Mouse (Mus musculus) left cerebral cortex, adult 8-10 months (tissue): ENCODE results near the gene Trim41. TPM values are rescaled to one million over a fixed set of nuclear protein-coding genes. Genes with fewer than 3 reads are reported as not detected.

Source experiments
- DNase-seq, 2 experiments: peaks; one replicate each; pipeline ENCODE4 v3.0.0; 2022; ENCODE audit warnings: low spot score in 2 of 2
- total RNA-seq, 4 experiments: library from RNA; stranded (reverse); gene quantifications; 2 replicates each; pipeline ENCODE4 v1.2.4; 2022

Gene Trim41
- total RNA-seq, 4 experiments from 2014 or later = 57.7 to 65.7 (median 61.3) TPM

DNA sequence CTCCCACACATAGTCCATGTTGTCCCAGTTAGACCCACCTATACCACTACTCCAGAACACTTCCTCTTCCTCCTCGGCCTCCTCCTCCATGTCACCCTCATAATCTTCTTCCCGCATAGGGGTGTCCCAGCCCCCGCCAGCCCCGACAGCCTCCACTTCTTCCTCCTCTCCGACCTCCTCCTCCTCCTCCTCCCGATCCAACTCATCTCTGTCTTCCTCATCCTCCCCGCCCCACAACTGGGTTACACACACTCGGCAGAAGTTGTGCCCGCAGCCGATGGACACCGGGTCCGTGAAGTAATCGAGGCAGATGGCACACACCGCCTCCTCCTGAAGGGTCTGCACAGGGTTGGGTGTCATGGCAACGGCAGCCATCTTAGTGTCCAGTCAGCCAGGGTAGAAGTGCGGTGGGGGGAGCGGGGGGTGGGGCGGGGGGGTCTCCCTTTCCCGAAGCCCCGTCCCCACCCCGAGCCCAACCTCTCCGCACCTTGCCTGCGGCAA is 822 bp downstream of the Trim41 start:
- DNase-seq = peak in 1 of 2 experiments; percentile 64

DNA sequence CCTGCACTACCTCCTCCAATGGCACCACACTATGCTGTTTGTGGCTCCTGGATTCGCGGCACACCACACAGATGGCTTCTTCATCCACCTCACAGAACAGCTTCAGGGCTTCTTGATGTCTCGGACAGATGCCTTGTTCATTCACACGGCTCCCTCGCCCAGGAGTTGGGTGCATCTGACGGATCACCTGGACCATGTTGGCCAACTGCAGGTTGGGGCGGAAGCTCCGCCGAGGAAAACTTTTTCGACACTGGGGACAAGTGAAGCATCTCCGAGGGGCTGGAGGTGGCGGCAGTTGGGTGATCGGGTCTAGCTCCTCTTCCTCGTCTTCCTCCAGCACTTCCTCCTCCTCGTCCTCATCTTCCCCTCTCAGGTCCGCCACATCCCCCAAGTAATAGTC is 1.3 kb downstream of the Trim41 start:
- no peak for DNase-seq

DNA sequence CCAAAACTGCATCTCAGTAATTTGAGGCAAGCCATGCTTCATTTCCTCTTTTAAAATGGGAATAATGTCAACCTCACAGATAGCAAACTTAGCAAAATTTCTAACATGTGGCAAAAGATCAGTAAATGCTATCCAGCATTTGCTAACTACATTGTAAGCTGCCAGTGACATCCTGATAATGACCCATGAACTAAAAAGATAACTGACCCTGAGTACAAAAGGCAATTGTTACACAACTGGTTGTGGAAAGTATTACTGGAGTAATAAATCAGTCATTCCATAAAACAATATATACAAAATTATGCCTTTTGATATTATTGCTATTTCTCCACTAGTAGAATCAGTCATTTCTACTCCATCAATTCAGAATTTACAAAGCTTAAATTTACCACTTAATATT is 3.4 kb downstream of the Trim41 start:
- no peak for DNase-seq

DNA sequence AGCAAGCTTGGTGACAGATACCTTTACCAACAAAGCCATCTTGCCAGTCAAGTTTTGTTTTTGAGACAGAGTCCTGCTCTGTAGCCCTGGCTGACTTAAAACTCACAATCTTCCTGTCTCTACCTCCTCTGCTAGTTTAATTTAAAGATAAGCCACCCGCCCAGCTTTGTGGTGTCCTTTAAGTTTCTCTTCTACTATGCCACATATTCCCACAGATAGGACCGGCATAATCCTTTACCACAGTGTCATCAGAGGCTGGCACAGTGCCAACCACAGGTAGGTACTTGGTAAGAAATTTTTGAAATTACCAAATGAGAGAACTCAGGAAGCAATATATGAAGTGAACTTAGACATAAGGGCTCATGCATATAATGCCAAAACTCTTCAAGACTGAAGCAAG is 7.0 kb downstream of the Trim41 start:
- no peak for DNase-seq

DNA sequence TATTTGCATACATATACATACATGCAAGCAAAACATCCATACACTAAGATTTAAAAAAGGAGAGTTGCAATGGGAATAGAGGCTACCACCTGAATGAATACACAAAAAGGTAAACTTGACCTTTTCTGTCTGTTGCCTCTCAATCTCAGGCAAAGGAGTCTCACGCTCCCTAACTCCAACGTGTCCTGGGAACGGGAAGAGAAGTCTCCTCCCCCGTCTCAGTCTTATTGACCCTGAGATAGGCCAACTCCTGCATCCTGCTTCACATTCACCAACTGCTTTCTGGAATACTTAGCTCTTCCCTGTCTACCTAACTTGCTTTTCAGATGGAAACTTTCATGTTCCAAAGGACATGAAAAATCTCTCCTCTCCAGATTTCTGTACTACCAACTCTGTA is 7.7 kb downstream of the Trim41 start:
- DNase-seq = no peak

DNA sequence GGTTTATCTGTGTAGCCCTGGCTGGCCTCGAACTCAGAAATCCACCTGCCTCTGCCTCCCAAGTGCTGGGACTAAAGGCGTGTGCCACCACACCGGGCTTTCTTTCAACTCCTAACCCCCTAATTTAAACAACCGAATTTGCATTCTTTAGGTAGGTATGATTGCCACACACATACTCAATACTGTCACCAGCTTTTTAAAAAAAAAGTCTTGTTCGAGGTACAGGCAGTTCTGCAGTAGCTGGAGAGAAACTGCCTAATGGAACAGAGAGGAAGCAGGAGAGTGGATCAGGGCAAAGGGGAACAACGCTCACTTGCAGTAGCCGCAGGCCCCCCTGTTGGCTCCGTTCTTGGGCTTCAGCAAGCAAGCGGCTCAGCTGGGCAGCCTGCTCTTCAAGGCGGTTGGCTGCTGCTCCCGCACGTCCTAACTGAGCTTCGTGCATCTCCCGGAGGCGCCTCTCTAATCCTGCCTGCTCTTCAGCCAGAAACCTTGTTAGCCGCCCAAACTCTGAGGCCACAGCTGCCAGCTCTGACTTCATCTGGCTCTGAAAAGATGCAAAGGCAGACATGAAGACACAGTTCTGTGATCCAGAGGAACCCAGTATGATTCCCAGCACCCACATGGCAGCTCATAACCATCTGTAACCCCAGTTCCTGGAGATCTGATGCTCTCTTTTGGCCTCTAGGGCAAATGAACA is 8.3 kb downstream of the Trim41 start:
- DNase-seq = no peak

DNA sequence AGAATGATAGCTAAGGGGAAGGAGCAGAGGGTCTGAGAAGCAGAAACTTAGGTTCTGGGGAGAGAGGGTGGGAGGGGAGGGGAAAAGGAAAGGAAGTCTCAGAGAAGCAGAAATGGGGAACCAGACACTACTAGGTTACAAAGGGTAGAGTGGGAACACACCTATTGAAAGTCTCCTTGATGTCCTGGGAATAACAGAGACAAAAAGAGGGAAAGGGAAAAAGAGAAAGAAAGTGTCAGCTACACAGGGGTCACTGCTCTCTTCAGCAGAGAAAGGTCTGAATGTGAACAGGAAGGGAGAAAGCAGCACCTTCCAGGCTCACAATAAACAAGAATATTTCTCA is 8.9 kb downstream of the Trim41 start:
- DNase-seq = no peak

DNA sequence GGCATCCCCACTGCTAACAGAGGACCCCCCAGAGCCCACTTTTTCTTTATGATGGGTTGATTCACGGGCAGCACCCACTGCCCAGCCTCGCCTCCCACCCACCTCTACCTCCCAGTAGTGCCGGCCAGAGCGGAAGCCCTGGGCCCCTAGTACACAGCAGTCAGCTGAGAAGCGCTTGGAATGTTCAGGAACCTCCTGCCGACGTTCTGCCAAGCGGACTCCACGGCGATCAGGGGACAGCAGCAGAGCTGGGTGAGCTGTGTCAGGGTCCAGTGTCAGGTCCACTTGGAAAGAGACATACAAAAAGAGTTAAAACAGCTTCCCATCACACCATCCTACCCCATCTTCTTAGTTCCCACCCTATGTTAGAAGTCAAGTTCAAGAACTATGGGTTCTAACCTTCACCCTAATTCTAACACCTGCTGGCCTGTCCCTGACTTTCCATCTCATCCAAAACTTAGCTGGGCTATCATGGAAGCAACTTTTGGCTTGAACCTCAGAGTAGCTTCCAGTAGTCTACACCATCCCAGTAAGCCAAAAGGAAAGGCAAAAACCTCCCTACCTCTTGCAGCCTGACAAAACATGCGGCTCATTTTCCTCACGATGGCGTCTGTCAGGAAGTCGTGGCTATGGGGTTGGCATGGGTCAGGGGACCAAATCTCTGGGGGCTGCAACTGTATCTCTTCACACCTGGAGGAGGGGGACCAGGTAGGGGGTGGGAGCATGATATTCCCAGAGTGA is 9.4 kb downstream of the Trim41 start:
- DNase-seq = no peak

DNA sequence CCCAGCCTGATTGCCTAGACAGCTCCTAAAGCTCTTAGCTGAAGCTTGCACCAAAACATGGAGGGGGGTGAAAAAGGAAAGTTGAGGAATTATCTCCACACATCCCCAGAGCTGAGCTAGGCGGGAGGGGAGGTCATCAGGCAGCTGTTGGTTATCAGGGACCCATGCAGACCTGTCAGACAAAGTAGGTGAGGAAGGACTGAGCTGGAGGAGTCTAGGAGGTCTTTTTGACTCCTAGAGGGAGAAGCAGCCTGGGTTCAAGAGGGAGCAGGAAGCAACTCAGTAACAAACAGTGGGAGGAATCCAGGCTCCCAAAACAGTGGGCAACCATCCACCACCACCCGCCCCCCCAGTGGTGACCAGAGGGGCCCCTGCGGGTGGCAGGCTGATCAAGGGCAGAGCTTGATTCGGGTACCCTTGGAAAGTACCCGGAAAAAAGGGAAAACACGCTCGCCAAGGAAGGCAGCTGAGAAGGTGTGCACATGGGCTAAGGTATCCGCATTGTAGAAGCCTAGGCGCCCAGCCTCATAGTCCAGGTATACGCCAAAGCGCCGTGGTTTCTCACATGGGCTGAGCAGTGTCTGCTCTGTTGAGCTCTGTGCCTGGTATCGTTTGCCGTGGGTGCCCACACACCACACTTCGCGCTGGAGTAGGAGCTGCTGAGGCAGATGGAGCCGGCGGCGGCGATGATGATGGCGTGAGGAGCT is 10.1 kb downstream of the Trim41 start:
- DNase-seq = peak in 1 of 2 experiments; percentile 51

DNA sequence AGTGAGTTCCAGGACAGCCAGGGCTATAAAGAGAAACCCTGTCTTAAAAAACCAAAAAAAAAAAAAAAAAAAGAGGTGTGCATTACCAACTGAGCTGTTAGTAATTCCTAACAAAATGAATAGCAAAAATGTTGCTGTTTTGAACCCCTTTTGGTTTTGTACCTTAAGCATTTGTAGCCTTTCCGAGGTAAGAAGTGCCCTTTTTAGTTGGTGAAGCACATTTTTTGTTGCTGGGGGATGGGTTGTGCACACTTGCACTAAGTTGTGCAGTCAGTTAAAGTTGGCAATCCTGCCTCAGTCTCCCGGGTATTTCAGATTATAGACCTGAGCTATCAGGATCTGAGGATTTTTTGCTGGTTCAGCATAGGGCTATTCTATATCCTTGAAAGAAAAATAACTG is 12.2 kb downstream of the Trim41 start:
- DNase-seq = no peak

DNA sequence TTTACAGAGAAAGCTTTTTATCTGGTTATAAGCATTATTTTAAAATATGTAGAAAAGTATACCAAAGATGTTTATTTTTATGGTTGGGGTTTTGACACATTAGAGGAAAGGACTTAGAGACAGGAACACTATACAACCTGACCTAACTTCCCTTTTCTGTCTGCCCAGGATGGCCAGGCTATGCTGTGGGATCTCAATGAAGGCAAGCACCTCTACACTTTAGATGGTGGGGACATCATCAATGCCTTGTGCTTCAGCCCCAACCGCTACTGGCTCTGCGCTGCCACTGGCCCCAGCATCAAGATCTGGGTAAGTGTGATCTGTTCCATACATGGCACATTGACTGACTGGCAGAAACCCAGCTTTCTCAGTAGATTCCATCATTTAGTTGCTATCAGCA is 13.2 kb downstream of the Trim41 start:
- DNase-seq = no peak

DNA sequence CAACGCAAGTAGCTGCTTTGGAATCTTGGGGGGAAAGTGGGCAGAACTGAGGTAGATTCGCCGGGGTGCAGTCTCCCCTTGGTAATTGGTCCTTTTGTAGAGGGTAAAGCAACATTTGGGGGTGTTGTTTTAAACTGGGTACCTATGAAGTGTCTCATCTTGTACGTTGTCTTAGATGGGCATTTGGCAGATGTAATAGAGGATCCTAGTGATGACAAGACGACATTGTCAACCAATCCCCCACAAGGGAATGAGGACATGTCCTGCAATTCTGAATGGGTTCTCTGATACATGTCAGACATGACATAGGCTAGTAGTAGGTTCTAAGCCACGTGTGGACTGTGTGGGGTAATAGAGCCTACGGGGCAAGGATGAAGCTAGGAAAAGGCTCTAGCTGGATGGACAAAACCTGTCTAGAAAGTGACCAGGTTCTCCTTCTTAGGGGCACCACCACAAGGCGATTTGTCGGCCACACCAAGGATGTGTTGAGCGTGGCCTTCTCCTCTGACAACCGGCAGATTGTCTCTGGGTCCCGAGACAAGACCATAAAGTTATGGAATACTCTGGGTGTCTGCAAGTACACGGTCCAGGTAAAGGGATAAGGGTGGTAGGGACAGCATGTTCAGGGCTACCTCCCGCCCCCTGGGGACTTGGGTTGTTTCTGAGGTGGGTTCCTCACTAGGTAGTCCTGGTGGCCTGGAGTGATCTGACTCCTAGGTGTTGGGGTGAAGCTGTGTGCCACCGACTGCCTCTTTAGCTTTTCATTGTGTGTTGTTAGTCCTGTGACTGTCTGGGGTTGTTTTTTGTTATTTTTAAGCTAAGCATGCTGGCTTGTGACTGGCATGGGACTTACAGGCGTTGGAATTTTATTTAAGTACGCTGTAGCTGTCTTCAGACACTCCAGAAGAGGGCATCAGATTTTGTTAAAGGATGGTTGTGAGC is 15.1 kb downstream of the Trim41 start:
- no peak for DNase-seq

DNA sequence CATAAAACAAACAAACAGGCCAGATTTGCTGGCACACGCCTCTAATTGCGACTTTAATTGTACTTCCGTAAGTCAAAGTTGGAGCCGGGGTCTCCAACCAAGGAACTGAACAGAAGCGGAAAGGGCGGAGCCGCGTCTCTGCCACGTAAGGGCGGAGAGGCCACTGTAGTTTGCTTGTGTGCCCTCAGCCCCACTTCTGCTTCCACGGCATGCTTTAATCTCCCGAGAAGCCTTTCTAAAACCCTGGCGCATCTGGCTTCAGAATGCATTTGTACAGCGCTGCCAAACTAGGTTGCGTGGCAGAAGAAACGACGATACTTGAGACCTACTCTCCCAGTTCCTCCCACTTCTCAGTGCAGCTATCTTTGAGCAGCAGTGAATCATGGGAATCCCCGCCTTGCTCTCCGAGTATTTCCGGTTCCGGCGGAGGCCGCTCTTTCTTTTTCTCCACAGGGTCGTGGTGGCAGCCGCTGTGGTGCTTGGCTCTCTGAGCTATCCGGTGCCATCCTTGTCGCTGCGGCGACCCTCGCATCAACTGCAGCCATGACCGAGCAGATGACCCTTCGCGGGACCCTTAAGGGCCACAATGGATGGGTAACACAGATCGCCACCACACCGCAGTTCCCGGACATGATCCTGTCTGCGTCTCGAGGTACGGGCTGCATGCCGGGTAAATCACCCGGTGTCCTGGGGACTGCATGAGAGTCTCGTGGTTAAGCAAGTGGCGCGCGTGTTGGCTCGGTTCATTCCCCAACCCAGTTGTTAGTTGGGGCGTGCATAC is 17.0 kb downstream of the Trim41 start, which contains the start of gene Rack1:
Gene Rack1 (plus strand): TSS at position 412 of the 781 bp plus-strand sequence.
- DNase-seq = peak; percentile 80 to 87

DNA sequence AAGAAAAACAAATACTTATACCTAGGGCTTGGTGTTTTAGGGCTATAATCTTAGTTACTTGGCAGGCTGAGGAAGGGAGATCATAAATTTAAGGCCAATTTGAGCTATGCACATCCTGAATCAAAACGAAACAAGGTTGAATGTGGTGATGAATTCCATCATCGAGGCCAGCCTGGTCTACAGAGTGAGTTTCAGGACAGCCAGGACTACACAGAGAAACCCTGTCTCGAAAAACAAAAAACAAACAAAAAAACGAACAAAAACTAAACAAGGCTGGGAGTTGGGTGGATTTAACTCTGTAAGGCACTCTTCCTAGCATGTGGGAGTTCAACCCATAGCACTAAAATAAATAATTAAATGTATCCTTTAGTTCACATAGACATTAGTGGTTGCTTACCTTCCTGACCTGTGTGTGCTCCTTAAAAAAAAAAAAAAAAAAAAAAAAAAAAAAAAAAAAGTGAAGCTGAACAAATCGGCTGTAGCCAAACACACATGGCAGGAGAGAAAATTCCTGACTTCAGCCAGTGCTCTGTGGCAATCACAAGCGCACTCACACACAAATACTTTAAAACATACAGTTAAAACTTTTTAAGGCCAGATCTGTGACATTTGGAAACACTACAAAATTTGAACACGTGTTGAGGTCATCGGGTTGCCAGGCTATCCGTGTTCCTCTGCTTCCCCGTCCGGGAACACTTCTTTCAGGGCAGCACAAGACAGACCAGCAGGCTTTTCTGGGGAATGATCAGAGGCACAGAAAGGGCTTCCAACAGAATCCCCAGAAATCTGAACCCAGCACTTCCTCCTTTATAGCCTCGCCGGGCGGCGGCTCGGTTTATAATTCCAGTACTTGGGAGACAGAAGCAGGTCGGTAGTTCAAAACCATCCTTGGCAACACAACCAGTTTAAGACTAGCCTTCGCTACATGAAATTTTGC is 17.9 kb downstream of the Trim41 start:
- no peak for DNase-seq

DNA sequence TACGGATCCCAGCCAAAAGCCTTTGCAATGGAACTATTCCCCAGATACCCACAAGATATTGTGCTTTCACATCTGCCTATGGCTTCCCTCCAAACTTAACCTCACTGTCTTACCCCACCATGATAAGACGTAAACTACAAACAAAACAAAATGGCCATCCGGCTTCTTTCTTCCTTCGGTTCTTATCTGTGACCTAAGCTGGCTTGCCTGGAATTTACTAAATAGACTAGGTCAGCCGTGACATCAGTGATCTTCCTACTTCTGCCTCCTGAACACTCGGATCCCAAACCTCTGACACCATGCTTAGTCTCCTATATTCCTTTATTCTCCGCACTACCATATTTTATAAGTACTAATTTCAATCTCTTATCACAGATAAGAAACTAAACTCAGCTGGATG is 18.8 kb downstream of the Trim41 start:
- no peak for DNase-seq

DNA sequence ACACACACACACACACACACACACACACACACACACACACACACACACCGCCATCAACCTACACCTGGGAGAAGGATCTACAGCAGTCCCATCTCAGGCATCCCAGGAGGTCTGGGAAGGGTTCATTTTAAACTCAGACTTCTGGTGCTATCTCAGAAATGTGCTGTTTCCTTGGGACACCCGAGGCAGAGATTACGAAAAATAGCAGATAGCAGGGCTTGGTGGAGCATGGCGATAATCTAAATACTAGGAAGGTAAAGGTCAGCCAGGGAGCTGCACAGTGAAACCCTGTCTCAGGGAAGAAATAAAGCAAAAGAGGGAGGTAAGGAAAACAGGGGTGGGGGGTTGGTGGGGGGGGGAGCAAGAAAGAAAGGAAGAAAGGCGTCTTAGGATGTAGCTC is 19.9 kb downstream of the Trim41 start:
- no peak for DNase-seq

DNA sequence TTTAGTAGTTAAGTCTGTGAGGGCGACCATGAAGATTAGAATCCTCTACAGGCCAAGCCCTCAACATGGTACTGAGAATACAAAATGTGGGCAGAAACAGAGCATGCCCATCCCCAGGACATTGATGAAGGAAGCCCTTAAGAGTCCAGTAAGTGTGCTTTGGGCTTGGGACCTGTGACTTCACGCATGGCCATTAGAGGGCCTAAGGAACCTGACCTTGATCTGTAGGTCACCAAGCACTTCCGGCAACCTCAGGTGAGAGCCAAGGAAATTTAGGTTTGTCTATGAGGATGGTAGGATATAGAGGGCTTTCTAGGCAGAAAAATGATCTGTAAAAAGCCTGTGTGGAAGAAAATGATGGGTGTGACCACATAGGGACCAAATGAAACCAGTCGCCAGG is 20.9 kb downstream of the Trim41 start:
- DNase-seq = no peak

DNA sequence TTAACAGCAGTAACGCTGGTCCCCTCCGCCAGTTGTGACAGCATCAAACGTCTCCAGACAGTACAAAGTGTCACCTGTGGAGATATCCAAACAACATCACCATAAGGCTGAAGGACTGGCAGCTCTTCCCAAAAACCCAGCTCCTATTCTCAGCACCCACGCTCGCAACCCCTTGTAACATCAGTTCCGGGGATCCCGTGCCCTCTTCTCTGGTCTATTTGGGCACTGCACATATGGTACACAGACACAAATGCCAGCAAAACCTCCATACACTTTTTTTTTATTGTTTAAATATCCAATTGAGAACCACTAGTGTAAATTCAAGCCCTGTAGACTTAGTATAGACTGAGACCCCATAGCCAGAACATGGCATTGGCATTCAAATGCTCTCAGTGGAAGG is 21.9 kb downstream of the Trim41 start:
- no peak for DNase-seq

DNA sequence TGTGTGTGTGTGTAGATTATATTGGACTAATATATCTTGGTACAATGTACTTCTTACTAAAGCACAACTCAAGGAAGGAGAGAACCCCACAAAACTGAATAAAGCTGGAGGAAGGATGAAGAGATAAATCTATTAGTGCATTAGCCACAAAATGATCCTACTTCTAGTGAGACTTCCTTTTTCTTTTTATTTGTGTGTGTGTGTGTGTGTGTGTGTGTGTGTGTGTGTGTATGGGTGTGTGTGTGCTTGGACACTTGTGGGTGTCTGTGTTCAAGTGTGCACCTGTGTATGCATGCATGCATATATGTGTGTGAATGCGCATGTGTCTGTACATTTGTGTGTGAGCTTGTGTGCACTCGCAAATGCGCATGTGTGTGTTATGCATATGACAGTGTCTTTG is 24.0 kb downstream of the Trim41 start:
- DNase-seq = no peak
